Mouse (Mus musculus) gonadal fat pad, adult 2 months (tissue): ENCODE data around the gene Nuak1. TPM values are rescaled to one million over a fixed set of nuclear protein-coding genes. Genes with fewer than 3 reads are reported as not detected.

Experiments used
- DNase-seq: peaks from one replicate; pipeline ENCODE4 v3.0.0-alpha.2; 2012; ENCODE audit warnings: low read depth
- polyA plus RNA-seq: library from polyadenylated mRNA; depleted of rRNA; stranded (reverse); fragments of >200 nt; gene quantifications from 2 replicates; pipeline ENCODE4 v1.2.3, GENCODE M21; 2012

Nuak1 gene
- polyA plus RNA-seq, 1 experiment, result 13.3 TPM

GRCm38 (mm10) chr10:84447411-84447821 lies 7.0 kb upstream of the Nuak1 start:
- no peak for DNase-seq

DNA sequence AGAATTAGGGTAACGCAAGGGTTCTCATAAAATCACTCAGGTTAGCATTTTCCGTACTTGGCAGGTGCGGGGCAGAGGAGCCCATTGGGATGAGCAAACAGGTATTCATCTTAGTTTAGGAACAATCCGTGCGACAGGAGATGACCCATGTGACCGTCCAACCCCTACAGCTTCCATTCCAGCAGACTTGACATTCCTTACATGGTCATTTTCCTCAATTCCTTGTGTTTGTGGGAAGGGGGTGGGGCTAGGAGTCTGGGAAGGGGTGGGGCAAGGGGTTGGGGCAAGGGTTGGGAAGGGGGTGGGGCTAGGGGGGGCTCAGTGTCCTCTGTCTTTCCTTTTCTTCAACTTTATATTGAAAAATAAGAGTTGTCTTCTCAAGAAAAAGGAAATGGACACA lies 6.3 kb upstream of the Nuak1 start:
- no peak for DNase-seq

DNA sequence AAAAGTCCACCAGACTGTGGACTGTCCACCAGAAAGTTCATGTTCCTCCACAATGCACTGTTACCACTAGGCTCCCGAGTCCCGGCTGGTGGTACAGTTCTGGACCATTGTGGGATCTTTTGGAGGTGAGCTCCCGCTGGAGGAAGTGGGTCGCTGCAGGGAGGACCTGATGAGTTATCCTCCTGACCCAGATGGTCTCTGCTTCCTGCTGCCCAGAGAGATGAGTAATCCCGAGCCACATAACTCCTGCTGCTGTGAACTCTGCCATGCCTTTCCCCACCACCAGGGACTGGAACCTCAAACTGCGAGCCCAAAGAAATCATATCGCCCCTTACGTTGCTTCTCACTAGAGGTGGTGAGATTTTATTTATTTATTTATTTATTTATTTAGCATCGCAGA lies 4.0 kb upstream of the Nuak1 start:
- no peak for DNase-seq

DNA sequence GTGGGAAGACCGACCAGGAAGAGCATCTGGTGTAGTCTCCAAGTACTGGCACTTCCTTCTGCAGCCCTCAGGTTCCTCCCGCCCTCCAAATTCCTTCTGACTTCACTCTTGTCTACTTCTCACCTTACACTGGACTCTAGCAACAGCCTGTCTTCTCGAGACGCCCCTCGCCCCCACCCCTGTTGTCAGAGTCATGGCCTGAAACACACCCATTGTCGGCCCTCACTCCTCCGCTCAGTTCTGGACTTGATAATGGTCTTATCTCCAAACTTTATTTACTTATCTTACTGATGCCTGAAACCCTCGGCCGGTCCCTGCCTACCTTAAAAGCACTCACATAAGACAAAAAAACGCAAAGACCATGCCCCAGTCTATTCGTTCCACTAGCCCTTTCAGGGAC lies 1.4 kb upstream of the Nuak1 start:
- DNase-seq, result no peak

DNA sequence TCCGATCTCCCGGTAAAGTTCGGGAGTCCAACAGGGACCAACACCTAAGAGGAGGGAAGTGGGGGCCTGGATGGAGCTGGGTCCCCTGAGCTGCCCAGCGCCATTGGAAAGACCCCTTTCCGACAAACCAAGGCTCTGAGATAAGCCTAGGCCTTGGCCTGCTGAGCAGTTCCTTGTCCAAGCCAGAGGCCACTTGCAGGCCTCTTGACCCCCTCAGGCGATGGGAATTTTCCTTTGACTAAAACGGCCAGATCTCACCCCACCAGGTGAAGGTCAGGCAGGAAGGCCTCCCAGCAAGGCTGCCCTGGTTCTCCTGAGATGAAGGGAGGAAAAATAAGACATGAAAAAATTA lies 1.0 kb upstream of the Nuak1 start:
- no peak for DNase-seq

DNA sequence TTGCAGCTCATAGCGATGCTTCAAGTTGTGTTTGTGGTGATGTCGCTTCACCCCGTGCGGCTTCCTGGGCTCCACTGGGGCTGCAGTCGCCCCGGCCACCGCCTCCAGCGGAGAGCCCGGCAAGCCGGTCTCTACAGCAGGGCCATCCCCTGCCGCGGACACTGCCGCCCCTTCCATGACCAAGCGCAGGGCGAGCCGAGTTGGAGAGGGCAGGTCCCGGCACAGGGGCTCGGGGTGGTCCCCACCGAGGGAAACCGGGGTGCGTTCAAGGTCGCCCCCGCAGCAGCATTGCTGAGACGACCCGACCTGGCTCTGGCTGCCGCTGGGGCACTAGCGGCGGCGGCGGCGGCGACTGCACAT lies 236 bp downstream of the Nuak1 start:
- DNase-seq, result no peak

GRCm38 (mm10) chr10:84439228-84439596 lies 1.2 kb downstream of the Nuak1 start:
- no peak for DNase-seq

DNA sequence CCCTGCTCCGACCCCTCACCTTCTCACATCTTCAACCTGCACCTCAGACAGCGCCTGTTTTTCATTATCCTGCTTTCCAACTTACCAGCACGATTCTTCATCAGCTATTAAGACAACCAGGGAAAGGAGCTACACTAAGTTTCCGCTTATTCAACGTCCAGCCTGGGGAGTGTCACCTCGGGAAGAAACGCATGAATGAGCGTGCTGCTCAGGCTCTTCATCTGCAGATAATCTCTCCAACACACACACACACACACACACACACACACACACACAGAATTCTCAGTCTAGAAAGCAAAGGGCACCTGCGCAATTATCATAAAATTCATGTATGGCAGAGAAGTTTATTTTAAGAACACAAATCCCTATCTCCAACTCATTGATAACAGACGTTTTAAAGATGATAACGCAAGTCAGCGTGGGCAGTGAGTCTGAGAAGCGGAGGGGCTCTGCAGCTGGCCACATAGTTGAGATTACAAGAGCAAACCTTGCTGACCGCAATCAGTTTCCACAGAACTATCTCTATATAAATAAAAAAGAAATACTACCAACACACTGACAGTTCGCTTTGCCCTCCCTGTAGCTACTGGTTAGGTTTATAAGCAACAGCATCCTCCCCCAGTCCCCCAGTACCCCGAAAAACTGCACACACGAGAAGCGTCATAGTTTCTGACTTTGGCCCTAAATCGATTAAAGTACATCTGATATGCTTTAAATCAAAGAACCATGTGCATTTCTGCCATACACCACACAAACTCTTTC lies 1.8 kb downstream of the Nuak1 start:
- no peak for DNase-seq

DNA sequence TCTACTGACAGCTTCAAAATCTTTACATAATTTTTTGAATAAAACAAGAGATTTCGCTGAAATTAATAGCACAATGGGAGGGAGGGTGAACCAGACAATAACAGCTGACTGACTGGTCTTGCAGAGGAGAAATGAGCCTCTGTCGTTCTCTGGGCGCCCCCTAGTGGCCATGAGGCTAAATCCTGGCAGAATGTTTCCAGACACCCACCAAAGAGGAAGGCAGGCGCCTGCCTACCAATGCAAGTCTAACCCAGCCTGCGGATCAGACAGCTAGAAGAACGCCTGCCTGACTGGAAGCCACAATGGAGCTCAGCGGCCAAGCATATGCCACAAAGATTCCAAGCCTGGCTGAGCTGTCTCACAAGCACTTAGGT lies 2.4 kb downstream of the Nuak1 start:
- DNase-seq, result no peak

- no peak for DNase-seq
Observed at GRCm38 (mm10) chr10:84437166-84438048, 3.0 kb downstream of the Nuak1 start.

DNA sequence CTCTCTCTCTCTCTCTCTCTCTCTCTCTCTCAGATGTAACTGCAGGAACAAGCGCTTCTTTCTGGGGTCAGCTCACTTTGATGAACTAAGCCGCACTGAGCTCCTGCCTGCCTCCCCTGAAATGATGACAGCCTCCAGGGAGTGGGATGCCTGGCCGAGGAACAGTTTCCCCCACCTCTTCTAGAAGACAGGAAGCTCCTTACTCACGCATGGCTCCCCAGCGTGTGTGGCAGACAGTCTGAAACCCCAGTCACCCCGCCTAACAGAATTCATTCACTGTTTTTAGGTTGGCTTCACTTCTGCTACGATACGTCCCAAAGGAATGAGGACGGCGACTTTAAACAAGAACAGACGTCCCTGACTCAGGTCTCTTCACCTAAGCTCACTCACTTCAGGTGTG lies 4.5 kb downstream of the Nuak1 start:
- DNase-seq, result no peak

GRCm38 (mm10) chr10:84433193-84433801 lies 7.1 kb downstream of the Nuak1 start:
- DNase-seq, result no peak

DNA sequence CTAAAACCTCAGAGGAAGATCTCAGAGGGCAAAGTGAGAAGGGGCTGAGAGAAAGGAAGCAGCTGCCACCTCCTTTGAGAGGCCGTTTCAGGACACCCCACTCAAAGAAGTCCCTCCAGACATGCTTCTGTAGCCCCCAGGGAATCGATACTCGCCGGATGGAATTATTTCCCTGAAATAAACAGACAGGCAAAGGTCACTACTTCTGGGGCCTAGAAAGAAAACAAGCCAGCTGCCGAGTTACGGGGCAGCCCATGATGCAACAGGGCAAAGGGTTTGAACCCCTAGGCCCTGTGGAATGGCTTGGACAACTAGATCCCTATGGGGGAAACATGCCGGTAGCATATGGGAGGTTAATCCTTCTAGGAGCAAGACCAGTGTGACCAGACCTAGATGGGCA lies 16.0 kb downstream of the Nuak1 start:
- no peak for DNase-seq

- DNase-seq, result no peak
Observed at GRCm38 (mm10) chr10:84423903-84424302, 16.5 kb downstream of the Nuak1 start.

GRCm38 (mm10) chr10:84420589-84420988 lies 19.8 kb downstream of the Nuak1 start:
- no peak for DNase-seq

DNA sequence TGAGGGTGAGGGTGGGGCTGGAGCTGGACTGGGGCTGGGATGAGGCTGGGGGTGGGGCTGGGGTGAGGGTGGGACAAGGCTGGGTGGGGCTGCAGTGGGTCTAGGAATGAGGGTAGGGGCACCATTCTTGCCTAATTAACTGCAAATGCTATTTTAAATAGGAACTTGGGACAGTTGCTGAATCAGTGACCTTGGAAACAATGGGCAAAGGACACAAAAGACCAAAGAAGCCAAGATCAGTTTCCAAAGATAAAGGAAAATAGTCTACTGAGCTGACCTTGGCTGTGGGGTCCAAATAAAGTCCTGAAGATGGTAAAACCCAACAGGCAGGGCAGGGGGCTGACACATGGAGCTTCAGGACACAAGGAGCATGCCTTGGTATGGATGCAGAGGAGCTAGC lies 22.0 kb downstream of the Nuak1 start:
- no peak for DNase-seq

- no peak for DNase-seq
Observed at GRCm38 (mm10) chr10:84416752-84417151, 23.6 kb downstream of the Nuak1 start.

DNA sequence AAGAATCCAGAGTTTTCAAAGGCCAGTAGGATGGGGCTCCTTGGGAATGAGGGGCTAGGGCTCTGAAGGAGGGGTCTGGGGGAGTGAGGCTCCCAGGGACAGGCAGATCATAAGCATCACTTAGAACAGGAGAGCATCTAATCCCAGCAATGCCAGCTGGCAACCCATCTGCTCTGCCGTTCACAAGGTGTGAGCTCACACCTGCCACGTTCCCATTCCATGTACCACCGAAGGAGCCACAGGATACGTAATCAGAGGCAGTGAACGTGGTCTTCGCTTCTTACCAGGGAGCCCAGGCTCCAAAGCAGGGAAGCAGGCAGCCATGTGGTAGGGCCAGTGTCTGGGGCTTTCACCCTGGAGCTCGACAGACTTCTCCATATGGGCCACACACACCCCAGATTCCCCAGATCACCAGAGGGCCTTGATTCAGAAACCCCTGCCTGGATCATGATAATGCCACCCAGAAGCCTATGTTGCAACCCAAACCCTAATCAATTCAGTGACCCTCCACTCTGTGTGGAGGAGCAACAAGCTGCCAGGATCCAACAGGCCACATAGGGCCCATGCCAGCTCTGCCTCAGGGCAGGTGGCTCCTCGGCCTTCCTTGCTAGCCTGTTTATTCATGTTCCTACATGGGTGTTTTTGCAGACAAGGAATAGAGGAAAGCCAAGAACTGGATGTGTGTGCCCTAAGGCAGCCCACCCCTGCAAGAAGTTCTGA lies 25.3 kb downstream of the Nuak1 start:
- no peak for DNase-seq

- no peak for DNase-seq
Observed at GRCm38 (mm10) chr10:84413310-84413709, 27.1 kb downstream of the Nuak1 start.

DNA sequence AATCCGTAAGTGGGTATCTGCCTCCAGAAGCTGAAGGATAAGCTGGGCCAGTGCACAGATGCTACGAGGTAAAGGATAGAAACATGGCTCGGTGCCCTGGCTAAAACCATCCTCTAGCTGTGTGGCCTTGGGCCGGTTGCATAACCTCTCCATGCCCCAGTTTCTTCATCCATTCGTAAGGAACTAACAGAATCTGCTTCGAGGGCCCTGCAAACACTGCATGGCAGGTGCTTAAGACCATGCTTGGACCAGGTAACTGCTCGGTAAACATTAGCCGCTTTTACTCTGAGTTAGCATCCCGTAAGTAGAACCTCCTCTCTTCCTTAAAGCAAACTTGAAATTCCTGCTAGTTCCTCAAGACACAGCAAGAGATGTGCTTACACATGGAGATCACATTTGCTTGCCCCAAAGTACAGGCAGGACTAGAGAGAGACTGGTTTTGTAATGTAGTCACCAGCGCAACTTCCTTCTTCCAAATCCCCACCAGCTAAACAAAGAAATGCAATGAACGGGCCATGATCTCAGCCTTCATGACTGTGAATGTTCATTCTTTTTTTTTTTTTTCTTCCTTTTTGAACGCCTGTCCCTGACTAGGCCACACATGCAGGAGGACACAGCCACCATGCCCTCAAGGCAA lies 28.0 kb downstream of the Nuak1 start:
- DNase-seq, result no peak

DNA sequence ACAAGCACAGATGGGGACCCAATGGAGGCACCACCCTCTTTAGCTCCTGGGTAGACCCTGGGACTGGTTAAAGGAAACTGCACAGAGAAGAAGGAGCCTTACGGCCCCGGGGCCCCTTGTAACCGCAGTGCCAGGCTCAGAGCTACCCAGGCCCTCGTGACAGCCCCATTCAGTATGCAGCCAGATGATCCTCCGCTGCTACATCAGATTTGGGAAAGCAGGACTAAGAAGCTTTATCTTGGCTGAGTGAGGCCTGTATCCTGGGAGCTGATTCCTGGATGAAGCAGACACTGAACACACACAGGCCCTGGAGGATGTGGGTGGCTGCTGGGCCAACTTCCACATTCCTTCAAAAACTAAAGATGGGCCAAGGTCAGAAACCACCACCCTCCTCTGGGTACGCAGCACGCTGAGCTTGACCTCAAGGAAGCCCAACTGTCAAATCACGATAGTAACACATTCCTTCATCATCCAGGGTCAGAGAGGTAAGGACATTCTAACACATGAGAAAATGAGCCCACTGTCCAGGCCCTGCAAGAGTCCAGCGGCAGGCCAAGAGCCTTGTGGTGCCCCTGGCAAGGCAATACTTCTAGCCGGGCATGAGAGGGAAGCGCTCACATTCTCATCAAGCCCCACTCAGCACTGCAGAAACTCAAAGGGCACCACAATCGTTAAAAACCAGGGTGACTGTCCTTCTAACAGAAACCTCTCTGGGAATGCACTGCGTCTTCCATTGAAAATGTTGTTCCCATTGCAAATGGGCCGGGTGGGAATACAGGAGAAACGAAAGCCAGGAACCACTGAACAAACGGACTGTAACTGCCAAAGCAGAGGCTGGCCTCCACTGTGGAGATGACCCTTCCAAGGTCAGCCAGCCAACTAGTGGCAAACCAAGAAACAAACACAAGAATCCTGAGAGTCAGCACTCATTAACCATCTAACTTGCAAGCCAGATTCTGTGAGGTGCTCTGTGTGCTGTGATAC lies 29.0 kb downstream of the Nuak1 start:
- DNase-seq, result no peak
